Mouse (Mus musculus) c-Kit-positive CD71-positive TER-119-negative erythroid progenitor cells, embryonic 14.5 days (primary cell): Measurements from ENCODE around the gene Hist1h2be.
"Not testable (repeated sequence)": the region's sequence is repeated elsewhere in the genome, so short reads cannot be mapped to it uniquely, and the experiment has no call there.

ENCODE experiments used
- DNase-seq: peaks from one replicate; pipeline ENCODE4 v3.0.0-alpha.2; 2013; ENCODE audit warnings: low read depth

Hist1h2be gene

DNA sequence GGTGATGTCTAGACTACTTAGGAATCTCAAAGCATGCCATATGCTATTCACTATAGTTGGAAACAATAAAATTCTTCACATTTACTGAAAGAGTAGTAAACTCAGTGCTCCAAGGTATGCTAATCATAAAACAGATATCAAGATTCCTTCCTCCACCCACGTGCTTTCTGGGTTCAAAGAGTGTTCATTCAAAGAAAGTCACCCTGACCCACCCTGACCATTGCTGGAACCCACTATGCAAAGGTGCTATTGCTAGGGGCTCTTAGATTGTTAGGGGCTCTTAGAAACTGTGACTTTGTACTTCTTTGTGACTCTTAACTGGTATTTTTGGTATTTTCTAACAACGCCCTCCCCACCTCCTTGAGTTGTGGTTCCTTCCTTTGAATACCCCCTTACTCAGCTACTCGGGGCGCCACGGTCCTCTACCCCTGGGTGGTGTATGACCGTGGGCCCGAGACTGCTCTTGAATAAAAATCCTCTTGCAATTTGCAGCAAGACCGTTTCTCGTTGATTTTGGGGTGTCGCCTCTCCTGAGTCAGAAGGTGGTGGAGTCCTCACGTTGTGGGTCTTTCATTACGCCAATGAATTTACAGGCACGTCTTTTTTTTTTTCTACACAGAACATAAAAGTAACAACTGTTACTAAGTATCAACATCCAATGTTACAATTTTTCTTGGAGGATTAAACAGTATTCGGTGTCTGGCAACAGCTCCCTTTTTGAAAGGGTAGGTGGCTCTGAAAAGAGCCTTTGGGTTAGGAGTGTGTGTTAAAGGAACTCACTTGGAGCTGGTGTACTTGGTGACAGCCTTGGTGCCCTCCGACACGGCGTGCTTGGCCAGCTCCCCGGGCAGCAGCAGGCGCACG lies 47.7 kb downstream of the Hist1h2be start:
- not testable (repeated sequence) for DNase-seq

DNA sequence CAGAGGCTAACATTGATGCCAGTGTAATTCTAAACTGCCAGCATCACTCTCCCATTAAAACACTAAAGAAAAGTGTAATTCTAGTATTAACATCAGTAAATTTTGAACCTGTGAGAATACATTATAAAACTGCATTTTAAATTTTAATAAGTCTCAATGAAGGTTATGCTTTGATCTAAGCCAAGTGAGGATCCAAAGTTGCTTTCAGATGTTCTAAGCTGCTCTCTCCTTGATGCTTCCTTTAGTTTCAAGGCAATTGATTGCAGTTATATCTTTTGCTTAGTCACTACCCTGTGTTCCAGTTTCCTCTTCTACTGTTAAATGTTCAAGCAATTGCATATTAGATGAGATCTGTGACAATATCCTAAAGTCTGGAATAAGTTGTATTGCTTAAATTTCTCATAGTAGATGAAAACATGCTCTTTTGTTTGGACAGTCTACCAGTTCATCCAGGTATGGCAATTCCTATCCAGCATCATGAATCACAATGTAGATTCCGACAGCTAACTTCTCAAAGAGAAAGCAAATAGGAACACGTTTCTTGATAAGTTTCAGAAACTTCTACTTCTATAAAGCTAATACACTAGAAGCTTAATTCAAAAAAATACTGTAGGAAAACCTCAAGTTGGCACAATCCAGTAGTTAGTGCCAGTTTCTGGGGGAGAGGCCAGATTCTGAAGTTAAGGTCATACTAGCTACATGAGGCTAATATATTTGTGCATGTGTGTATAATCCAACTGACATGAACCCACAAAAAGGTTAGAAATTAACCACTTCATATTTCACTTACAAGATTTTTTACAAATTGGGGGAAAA lies 48.5 kb downstream of the Hist1h2be start:
- no peak for DNase-seq

DNA sequence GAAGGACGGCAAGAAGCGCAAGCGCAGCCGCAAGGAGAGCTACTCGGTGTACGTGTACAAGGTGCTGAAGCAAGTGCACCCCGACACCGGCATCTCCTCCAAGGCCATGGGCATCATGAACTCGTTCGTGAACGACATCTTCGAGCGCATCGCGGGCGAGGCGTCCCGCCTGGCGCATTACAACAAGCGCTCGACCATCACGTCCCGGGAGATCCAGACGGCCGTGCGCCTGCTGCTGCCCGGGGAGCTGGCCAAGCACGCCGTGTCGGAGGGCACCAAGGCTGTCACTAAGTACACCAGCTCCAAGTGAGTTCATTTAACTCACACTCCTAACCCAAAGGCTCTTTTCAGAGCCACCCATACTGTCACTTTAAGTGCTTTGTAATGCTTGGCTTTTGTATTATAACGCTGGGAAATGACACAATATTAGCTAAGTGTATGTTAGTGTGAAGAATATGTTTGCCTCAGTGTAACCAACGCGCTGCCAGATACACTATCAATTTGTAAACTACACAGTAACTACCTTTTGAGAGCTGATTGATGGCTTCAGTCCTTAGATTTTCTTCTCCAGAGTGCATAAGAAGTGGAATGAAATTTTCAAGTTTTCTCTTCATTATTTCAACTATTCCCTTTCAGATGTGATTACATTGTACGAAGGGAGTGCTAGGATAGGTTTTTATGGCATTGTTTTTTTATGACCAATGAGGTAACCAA lies 49.3 kb downstream of the Hist1h2be start:
- DNase-seq, result not testable (repeated sequence)

DNA sequence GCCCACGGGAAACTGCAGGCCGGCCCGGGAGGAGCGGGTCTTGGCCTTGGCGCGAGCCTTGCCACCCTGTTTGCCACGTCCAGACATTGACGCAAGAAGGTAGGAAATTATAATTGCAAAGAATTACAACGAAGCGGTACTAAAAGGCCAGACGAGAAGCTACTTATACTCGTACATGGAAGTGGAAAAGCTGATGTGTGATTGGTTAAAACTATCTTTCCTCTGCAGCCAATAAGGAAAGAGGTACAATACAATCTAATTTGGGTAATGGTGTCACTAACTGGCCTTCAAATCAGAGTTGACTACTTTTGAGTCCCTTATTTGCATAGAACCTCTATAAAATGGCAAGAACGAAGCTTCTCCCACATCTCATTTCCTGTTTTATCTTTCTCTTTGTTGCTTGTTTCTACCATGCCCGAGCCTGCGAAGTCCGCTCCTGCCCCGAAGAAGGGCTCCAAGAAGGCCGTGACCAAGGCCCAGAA lies 49.9 kb downstream of the Hist1h2be start, which contains the start of the genes Hist1h2ae and Hist1h2bg:
Gene Hist1h2ae, minus strand, starts transcription at position 199 of the 482 bp plus-strand sequence.
Gene Hist1h2bg, plus strand, starts transcription at position 375 of the 482 bp plus-strand sequence.
- DNase-seq, result no peak

DNA sequence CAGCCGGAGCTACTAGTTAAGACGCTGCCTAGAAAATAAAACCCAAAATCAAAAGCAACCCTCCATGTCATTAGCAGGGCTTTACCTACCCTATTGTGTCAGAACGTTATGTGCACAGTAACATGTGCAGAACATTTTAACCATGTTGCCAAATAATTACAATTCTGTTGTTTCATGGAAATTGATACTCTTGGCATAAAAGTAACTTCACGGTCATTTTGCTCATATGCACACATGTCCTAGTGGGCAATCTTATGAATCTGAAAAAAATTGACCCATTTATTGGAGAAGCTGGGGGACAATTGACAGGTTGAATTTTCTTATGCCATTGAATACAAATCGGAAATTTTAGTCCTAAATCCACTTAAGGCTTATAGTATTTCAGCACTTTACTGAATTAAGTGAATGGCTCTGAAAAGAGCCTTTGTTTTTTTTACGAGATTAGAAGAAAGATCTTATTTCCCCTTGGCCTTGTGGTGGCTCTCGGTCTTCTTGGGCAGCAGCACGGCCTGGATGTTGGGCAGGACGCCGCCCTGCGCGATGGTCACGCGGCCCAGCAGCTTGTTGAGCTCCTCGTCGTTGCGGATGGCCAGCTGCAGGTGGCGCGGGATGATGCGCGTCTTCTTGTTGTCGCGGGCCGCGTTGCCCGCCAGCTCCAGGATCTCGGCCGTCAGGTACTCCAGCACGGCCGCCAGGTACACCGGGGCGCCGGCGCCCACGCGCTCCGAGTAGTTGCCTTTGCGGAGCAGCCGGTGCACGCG lies 50.5 kb downstream of the Hist1h2be start:
- peak; percentile 51 for DNase-seq

DNA sequence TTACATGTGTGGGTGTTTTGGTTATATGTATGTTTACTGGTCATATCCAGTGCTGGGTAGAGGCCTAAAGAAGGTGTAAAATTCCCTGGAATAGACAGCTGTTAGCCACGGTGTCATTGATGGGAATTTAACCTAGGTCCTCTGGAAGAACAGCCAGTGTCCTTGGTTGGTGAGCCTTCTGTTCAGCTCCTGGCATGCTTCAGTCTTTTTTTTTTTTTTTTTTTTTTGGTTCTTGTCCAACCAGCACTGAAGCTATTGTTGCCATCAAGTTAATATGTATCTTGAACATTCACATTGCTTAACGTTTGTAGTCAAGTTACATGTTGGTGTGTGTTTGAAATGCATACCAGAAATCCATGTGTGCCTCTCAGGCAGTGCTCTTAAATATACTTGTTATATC lies 56.4 kb downstream of the Hist1h2be start:
- DNase-seq, result no peak

DNA sequence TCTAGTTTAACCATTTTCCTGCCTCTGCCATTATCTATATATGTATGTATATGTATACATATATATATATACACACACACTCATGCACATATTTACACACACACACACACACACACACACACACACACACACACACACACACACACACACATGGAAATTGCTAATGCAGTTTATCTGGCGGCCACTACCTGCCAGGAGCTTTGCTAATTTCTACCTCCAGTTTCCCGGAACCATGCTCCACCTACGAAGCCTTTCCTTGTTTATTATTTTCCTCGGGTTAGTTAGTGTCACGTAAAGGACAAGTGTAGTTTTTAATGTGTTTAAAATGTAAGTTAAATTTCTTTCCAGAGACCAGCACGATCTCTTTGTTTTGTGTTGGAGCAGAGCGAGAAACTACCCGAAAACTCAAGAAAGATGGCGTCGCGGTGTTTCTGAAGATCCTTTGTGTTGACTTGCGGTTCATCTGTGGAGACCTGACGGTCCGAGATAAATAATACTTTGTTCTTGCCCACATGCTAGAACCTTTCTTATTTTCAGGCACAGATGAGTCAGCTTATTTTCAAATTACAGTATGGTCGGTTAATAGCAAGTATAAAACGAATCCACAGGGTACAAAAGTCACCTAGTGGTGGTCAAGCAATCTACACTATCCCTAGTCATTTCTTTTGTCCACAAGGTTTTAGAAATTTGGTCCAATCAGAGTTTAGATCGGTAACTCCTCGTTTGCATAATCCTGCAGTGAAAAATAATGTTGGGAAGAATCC lies 58.0 kb downstream of the Hist1h2be start:
- DNase-seq, result peak; percentile 68

DNA sequence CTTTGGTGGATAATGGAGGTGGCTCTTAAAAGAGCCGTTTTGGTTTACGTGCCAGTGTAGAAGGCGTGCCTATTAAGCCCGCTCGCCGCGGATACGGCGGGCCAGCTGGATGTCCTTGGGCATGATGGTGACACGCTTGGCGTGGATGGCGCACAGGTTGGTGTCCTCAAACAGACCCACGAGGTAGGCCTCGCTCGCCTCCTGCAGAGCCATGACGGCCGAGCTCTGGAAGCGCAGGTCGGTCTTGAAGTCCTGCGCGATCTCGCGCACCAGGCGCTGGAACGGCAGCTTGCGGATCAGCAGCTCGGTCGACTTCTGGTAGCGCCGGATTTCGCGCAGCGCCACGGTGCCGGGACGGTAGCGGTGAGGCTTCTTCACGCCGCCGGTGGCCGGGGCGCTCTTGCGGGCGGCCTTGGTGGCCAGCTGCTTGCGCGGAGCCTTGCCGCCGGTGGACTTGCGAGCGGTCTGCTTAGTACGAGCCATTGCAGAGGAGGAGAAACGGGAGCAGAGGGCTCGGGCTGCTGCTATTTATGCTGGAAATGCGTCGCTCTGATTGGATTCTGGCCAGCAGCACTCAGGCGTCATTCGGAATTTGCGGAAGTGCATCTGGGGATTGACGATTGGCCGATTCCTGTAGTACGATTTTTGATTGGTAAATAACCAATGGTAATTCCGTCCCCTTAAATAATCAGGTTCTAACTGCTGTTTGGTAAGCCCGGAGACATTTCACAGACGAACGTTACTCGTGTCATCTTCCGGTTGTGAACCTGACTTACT lies 58.9 kb downstream of the Hist1h2be start, which contains the start of gene Hist1h3e:
Gene Hist1h3e, minus strand, starts transcription at position 487 of the 777 bp plus-strand sequence.
- peak; percentile 90 for DNase-seq

DNA sequence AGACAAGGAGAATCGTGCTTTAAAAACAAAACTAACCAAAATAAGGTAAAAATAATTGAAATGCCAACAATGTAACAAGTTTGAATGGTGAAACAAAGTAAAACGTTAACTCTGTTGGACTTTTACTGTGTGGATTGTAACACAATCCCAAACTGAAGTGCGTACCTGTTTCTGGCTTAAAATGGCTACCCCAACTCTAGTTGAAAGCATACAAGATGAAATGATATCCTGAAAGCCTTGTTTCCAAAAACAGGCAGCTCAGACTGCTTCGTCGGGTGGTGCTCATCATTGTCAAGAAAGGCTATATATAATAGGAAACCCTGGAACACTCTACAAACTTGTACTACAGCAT lies 59.4 kb downstream of the Hist1h2be start:
- DNase-seq, result not testable (repeated sequence)

DNA sequence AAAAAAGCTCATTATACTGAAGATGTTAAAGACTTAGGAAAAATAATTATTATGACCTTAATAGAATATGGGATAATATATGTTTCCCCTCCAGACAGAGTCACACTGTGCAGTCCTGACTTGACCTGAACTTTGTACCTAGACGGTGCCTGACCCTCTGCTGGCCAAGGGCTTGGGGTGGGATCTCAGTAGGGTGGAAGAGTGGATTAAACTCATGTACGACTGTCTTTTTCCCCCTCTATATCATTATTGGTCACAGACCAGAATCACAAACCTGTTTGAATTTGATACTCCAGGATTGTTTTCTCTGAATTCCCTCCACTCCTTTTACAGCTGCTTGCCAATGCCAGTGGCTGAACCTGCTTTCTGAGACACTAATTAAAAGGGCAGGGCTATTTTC lies 60.2 kb downstream of the Hist1h2be start:
- DNase-seq, result not testable (repeated sequence)

DNA sequence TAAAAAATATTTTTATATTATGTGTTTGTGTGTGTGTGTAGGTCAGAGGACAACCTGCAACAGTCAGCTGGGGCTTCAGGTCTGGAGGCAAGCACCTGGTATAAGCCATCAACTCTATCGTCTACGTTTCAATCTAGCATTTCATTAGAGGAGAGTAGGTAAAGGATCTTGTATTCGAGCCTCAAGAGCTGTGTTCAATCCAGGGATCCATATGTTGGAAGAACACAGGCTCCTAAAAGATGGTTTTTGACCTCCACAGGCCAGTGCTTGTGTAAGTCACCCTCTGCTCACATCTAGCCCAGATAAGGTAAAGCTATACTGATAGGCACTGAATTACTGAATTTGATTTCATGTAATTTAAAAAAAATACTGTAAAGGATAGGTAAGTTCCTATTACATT lies 64.0 kb downstream of the Hist1h2be start:
- no peak for DNase-seq

DNA sequence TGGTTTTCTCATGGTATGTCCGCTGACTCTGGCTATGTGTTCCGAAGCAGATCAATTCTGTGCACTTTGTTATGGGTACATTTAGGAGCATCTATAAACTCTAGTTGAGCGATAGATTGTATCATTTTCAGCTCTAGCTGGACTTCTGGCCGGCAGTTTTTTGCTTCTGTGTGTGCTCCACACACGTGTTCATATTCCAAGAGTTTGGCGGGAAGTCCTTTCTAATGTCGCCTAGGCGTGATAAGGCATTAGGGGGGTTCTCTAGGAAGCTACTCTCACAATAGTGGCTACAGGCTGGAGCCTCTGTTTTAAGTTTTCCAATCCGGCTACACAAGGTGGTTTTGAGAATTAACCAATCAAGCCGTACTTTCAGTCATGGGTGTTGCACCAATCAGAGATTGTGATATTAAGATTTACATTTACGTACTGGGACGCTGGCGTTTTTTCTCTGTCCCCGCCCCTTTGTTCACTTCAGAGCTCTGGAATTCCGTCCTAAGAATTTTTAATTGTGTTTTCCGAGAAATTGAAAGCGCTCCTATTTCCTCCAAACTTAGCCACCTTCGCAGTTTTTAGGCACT lies 65.0 kb downstream of the Hist1h2be start:
- no peak for DNase-seq

DNA sequence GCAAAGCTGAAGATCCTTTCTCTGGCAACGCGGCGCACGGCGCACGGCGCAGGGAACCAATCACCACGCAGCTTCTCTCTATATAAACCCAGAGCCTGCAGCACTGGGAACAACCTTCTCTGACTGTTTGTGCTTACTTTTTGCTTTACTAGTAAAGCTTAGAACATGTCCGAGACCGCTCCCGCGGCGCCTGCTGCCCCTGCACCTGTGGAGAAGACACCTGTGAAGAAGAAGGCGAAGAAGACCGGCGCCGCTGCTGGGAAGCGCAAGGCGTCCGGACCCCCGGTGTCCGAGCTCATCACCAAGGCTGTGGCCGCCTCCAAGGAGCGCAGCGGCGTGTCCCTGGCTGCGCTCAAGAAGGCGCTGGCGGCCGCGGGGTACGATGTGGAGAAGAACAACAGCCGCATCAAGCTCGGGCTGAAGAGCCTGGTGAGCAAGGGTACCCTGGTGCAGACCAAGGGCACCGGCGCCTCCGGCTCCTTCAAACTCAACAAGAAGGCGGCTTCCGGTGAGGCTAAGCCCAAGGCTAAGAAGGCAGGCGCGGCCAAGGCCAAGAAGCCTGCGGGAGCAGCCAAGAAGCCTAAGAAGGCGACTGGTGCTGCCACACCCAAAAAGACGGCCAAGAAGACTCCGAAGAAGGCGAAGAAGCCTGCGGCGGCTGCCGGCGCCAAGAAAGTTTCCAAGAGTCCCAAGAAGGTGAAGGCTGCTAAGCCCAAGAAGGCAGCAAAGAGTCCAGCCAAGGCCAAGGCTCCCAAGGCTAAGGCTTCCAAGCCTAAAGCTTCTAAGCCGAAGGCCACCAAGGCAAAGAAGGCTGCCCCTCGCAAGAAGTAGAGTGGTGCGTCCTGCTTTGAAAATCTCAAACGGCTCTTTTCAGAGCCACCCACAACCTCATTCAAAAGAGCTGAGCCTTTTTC lies 65.7 kb downstream of the Hist1h2be start:
- no peak for DNase-seq

DNA sequence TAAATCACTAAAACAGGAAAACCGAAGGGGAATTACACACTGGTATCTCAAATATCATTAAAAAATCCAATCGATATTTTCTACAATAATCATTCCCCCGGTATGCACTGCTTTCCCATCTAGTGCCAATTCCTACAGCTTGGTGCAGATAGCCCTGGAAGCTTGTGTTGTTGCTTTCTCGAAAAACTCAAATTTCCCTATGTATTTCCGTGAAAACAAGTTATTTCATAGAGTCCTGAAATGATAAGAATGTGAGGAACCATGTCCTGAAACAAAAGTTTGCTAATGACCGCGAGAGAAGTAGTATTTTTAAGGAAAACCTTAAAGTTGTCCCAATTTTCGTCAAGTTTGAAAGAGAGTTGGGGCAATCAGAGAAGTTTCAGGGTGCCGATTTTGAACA lies 66.5 kb downstream of the Hist1h2be start:
- DNase-seq, result no peak

DNA sequence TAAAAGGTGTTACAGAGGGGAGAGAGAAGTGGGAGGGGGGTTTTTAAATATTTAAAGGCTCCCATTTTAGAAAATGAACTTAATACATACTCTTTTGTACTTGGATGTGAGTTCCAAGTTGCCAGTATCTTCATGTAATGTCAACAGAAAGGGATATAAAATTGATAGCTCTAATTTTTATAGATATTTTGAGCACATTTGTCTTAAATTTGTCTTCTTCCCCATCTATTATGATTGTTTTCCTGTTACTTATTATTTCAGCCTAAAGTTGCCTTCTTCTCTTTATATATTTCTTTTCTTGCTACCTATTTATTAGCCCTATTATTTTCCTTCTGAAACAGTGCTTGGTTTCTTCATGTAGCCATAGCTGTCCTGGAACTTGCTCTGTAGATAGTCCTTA lies 68.0 kb downstream of the Hist1h2be start, which contains the start of gene Hist1h1d:
Gene Hist1h1d, plus strand, starts transcription at position 301 of the 400 bp plus-strand sequence.
- DNase-seq, result no peak

DNA sequence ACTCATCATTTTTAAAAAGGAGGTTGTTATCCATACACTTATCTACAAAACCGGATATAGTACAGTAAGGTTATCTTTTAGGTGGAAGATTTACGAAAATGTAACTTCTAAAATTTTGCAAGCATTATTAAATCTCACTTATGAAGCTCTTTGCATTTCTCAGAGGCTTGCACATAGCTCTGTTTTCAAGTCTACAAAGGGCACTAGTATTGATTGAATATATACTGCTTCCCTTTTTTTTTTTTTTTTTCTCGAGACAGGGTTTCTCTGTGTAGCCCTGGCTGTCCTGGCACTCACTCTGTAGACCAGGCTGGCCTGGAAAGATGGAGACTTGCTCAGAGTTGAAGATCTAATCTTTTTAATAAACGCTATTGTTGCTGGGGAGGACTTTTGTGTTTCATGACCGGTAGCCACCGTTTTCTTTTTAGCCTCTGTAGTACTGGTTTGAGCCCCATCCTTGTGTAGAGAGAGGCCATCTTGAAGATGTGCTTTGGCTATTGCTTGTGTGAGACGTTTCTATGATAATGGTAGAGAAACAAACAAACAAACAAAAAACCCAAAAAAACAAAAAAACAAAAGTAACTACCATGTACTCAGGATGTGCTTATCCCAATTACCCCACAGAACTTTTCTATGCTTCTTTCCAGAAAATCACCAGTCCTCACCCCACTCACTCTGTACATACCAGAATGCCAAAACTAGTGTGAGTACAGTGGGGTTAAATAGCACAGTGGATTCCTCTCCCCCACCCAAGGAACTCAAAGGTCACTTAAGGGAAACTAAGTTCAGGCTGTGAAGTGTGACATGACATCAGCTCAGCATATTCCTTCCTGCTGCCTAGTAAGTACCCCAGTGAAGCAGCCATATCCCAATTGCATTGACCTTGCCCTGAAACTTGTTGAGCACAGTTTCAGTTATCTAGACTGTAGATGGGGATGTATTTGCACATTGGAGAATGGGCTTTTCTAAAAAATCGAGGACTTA lies 68.7 kb downstream of the Hist1h2be start:
- DNase-seq, result no peak
